Mouse (Mus musculus): ENCODE results near the gene Marveld3.
A peak's percentile ranks its signal among the peaks of the same experiment; 100 is the strongest.

The Marveld3 gene

DNA sequence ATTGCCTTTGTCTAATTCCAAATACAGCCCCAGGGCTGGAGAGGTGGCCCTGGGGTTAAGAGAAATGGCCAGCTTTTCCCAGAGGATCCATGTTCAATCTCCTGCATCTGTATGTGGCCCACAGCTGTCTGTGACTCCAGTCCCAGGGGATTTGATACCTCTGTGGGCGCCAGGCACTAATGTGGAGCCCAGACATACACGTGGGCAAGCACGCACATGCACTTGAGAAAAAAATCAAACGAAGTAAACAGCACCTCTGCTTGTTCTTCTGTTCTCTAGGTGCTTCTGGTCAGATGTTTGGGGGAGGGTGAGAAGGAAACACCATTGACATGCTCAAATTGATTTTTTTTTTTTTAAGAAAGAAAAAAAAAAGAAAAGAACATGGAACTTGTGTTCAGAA is 2.1 kb upstream of the Marveld3 start:
- DNase-seq (ENCODE audit: low read depth), result no peak

GRCm38 (mm10) chr8:109963421-109963820 is 1.4 kb upstream of the Marveld3 start:
- no peak for DNase-seq (ENCODE audit: low read depth)

GRCm38 (mm10) chr8:109962896-109963295 is 893 bp upstream of the Marveld3 start:
- DNase-seq (ENCODE audit: low read depth), result no peak

DNA sequence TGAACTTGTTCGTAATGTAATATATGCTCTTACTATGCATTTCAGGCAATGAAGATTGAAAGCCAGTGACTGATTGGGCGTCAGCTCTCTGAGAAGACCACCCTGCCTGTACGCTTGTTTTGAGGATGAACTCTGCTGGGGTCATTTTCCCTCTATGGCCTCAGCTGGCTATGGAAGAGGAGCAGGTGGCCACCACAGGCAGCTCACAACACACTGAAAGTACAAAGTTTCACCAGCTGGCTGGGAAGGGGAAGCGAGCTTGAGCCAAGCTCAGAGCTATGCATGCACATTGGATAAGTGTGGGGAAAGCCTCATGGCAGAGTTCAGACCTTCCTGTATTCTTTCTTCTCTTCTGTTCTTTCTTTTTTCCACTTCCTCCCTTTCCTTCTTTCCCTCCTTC is 2.9 kb downstream of the Marveld3 start:
- no peak for DNase-seq (ENCODE audit: low read depth)

- no peak for DNase-seq (ENCODE audit: low read depth)
Measured at GRCm38 (mm10) chr8:109958036-109958655, 3.9 kb downstream of the Marveld3 start.

DNA sequence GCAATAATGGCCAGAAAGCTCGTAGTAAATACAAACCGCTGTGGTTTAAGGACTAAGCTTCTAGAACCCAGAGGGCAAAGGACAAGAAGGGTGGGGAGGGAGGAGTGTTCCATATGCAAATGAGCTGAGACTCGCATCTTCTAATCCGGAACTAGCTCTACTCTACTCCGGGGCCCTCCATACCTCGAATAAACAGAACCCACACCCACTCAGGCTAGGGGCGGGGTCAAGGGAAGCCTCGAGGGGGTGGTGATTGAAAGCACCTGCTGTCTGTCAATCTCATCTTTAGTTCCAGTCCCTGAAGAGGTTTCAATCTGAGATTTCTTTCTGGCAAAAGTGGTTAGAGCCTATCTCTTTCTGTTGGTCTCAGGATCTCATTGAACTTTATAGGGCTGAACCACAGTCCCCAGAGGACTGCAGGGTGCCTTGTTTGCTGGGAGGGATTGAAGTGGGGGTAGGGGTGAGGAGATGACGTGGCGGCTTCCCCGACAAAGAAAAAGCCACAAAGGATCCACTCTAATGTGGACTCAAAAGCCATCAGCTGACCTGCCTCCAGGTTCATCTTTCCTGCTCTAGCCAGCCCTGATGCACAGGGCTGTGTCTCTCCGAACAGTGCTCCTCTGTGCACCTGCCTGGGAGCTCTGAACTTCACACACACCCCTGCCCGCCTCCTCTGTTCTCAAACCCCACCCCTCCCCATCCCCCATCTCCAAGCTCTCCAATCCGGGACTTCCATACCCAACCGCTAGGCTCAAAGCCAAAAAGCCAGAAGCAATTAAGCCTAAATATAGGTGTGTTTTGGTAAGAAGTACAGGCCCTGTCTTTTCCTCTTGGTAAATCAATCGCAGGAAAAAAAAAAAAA is 4.6 kb downstream of the Marveld3 start:
- peak; percentile 14 for DNase-seq (ENCODE audit: low read depth)

DNA sequence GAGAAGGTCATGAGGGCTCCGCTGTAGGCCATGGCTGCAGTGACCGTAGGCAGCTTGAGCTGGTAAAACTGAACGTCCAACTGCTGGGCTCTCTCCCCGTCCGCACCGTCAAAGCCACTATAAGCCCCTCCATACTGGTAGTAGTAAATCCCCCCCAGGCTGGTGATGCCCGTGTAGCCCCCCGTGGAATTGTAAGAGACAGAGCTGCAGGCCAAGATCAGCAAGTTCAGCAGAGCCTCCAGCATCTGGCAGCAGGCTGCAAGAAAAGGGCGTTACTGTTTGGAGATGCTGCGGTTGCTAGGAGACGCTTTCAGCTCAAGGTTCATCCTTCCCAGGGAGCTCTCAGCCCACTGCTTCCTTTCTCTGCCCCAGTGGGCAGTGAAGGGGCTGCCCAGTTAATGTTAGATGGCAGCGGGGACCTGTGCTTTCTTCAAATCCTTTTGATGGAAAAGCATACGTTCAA is 7.5 kb downstream of the Marveld3 start:
- DNase-seq (ENCODE audit: low read depth), result no peak

GRCm38 (mm10) chr8:109952171-109952570 is 9.8 kb downstream of the Marveld3 start:
- no peak for DNase-seq (ENCODE audit: low read depth)

DNA sequence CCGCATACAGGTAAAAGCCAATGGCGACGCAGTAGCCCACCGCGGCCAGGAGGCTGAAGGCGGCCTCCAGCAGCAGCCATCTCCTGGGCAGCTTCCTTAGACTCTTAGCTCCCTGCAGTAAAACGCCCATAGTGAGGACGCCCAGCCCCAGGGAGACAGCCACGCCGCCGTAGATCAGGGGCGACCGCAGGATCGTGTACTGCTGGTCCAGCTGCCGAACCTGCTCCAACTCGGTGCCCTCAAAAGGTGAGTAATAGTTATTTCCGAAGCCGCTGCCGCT is 13.8 kb downstream of the Marveld3 start:
- DNase-seq (ENCODE audit: low read depth), result no peak

DNA sequence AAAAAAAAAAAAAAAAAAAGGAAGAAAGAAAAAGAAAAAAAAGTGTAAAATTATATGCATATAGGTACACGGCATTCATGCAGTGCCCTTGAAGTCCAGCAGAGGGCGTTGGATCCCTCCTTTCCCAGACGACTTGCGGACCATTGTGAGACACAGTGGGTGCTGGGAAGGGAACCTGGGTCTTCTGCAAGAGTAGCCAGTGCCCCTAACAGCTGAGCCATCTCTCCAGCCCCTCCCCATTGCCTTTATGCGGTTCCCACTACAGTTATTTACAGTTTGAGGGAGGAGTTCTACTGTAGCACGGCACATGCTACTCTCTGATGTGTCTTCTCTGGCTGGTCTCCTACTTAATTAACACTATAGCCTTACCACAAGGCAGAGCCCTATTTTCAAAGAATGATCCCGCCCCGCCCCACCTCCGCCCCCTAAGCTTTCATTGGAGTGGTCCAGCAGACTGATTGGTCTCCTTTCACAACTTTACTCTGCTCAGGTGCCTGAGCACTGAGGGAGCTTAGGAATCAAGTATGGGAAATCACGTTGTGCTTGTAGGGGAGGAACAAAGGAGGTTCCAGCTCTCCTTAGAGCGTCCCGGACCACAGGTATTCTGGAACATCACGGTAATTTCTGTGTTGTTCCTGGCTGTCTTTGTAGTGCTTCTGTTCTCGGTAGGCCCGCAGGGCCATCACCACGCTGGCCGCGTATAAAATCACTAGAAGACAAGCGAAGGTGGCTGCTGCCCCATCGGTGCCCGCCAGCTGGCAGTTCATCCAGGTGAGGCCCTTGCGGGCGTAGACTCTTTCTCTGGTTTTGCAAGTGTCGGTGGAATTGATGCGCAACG is 14.3 kb downstream of the Marveld3 start:
- DNase-seq (ENCODE audit: low read depth), result no peak

DNA sequence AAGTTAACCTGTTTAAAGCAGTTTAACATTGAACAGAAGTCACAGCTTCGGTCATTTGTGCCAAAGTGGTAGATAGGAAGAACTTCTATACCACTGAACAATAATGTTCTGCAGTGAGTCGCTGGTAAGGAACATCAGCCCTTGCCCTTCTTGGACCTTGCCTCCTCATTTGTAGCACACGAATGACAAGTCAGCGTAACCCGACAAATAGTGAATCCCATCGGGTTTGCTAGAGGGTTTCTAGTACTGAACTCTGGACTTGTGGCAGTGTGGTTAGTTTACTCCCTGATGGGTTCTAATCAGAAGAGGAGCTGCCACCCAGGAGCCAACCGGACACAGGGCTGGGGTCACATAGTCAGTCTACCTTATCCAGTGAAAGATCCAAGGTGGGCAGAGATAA is 15.7 kb downstream of the Marveld3 start:
- DNase-seq (ENCODE audit: low read depth), result no peak

- DNase-seq (ENCODE audit: low read depth), result no peak
Measured at GRCm38 (mm10) chr8:109945694-109946093, 16.3 kb downstream of the Marveld3 start.

GRCm38 (mm10) chr8:109945153-109945632 is 16.8 kb downstream of the Marveld3 start:
- no peak for DNase-seq (ENCODE audit: low read depth)

DNA sequence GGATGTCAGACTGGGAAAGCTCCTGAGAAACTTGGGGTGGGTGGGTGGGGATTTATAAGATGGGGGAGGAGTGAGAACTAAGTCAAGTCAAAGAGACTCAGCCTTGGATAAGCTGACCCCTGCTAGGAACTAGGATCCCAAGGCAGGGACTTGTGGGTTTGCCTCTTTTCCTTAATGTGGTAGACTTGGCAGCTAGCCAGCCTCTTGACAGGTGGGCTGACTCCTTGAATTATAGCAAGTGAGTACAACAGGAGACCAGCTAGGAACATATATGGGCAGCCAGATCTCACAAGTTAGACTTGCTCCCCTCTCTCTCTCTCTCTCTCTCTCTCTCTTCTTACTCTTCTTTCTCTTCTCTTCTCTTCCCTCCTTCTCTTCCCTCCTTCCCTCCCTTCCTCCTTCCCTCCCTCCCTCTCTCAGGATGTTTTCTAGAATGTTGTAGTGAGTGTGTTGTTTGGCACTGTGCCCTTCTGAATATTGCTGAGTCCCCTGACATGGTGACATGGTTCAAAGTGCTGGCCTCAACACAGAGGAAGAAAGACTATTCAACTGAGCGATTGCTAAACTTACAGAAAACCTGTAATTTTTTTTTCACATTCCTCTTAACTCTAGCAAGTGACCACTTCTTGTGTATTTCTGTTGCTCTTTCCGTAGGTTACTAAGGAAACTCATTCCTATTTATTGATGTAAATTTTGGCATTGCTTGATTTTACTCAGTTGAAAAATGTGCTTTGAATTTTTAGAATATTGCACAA is 20.2 kb downstream of the Marveld3 start:
- DNase-seq (ENCODE audit: low read depth), result no peak

DNA sequence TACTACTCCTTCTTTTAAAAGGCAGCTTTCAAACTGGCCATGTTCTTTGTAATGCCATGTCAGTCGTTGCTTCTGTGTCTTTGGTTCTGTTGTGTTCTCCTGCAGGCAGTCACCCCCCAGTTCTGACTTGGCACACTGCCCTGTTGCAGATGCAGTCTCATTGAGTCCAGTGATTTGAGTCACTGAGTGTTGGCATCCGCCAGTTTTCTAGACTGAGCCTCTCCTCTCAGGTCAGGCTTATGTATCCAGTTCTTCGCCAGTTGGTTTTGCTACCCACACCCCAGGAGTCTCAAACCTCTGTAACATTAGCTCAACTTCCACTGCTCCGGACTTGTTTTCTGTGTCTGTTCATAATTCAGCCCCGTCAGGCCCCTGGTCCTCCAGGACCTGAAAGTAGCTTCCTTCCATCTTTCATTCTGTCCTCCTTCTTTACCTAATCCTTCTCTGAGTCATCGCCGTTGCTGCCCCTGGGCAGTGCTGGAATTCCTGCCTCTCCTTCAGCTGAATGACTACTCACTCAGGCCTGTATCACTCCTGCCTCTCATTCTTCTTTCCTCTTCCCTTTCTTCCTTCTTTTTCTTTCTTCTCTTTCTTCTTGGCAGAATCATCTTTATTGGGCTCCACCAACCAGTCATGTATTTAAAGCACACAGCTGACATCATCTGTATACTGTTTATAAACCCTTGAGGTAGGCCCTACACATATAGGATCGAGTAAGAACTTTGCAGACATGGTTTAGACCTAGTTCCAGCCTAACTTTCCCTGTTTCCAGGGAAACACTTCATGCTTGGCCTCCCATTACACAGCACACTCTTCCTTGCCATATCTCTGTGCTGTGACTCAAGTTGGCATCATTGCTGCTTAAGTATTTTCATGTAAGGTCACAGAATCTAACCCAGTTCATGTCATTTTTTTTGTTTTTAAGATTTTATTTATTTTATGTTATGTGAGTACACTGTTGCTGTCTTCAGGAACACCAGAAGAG is 41.3 kb downstream of the Marveld3 start:
- DNase-seq (ENCODE audit: low read depth), result no peak

- DNase-seq (ENCODE audit: low read depth), result peak; percentile 64
Measured at GRCm38 (mm10) chr8:109917277-109917676, 44.7 kb downstream of the Marveld3 start.

DNA sequence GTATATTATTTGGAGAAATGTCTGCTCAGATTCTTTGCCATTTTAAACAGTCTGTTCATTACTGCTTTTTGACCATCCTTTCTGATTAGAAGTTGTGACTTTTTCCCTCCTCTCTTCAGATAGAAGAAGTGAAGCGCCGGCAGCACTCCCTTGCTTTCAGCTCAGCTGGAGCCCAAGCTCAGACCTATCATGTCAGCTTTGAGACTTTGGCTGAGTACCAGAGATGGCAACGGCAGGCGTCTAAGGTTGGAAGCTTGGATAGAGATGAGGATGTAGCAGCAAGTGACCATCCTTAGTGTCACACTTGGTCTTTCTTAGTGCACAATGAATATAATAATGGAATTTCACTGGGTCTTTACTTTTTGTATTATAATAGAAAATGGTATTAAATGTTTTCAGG is 54.6 kb downstream of the Marveld3 start:
- DNase-seq (ENCODE audit: low read depth), result no peak

DNA sequence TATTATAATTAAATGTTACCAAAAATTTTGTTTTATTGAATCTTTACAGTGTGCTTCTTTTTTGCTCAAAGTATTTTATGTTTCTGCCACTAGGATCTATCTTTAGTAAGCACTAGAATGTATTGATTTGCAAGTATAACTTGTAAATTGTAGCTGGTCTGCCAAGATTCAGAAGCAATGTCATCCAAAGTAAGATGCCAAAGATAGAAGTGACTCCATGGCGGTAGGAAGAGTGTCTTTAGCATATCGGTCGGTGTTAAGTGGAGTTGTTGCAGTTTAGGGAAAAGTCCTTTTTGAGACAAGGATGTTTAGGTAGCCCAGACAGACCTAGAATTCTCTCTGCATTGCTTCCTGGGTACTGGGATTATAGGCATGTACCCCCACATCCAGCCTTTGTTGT is 55.1 kb downstream of the Marveld3 start:
- DNase-seq (ENCODE audit: low read depth), result no peak

DNA sequence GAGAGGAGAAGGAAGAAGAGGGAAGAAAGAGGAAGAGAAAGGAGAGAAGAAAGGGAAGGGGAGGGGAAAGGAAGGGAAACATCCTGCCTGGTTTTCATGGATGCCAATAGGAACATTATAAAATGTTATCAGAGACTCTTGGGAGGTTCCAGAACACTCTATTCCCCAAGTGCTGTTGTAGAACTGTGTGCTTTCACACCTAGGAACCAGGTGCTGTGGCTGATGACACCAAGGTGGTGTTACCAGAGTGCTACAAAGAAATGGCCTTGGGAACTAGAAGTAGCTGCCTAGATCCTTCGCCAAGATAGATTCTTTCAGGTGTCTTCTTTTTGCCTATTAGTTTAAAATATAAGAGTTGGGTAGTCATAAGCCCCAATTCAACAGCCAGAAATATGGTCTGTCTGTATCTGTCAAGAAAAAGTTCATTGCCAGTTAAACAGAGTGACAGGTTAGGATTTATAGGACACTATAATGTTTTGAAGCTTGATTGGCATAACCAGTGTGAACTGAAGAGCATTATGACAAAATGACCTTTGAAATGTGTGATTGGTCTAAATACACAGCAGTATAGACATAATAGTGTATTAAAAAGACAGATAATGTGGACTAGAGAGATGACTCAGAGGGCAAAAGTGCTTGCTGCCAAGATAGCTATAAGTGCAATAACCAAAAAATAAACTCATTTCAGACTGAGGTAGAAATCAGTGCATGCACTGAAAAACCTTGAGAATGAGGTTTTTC is 56.9 kb downstream of the Marveld3 start:
- no peak for DNase-seq (ENCODE audit: low read depth)

DNA sequence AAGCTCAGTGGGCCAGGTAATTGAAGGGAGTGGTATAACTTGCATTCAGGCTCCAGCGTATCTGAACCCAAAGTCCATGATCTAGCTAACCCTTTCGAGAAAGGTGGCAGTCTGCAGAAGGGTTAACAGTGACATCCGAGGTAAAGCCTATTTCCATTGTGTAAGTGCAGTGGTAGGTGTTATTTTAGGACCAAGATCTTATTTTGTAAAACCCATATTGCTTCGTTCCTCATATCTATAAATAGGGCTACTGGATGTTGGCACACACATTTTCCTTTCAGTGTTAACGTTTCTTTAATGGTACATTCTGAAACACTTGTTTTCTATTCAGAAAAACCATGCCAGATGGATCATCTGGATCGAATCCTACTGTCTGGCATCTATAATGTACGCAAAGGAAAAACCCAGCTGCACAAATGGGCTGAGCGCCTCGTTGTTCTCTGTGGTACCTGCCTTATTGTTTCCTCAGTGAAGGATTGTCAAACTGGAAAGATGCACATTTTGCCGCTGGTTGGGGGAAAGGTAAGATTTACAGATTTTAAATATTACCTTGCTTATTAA is 58.0 kb downstream of the Marveld3 start:
- no peak for DNase-seq (ENCODE audit: low read depth)

Data from naive thymus-derived CD4-positive, alpha-beta T cell, adult 2 months (primary cell).